Mouse (Mus musculus) erythroblast, embryonic 14.5 days (primary cell): ENCODE results near the gene Axl.

Source experiments
- GATA1 ChIP-seq: IDR thresholded peaks from 2 replicates; pipeline ENCODE4 v1.6.1; 2012; ENCODE audit warnings: low read length, inconsistent platforms, mixed read lengths
- TAL1 ChIP-seq: IDR thresholded peaks from 3 replicates; pipeline ENCODE4 v1.6.1; 2012; ENCODE audit warnings: low read length, inconsistent platforms, mixed read lengths

DNA sequence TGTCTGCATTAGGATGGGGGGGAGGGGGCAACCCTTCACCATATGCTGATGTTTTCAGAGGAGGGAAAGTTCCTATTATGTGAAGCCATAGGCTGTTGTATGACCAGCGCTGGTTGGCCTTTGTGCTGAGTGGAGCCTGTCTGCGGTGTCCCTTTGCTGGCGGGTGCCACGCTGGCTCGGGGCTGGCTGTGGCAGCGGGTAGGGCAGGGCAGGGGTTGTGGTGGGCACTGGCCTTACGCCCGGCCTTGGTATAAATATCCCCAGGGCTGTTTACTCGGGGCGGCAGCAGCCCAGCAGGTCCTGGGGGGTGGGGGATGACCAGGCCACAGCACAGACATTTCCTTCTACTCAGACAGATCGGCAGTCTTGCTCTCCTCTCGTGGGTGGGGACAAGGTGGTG lies 78.5 kb downstream of the Axl start:
- no peak for TF ChIP-seq TAL1
- no peak for TF ChIP-seq GATA1
